Mouse (Mus musculus): ENCODE data around the gene Trappc4. TPM values are rescaled to one million over a fixed set of nuclear protein-coding genes. Genes with fewer than 3 reads are reported as not detected.
A peak's percentile ranks its signal among the peaks of the same experiment; 100 is the strongest.
"Not testable (repeated sequence)": the region's sequence is repeated elsewhere in the genome, so short reads cannot be mapped to it uniquely, and the experiment has no call there.

The Trappc4 gene
- polyA plus RNA-seq, 1 experiment from 2014 or later, result 112 TPM

- H3K27ac ChIP-seq (ENCODE audit: low read length), result peak overlapping the region; percentile 93; the same call in 1 of the 2 replicates
- no peaks in the 10 kb centered on the region for H3K9me3 ChIP-seq (replicated peaks; ENCODE audit: control insufficient read depth, low read length)
- H3K4me2 ChIP-seq (ENCODE audit: low read depth, low read length), result peak overlapping the region; percentile 72
- H3K36me3 ChIP-seq (ENCODE audit: control insufficient read depth, insufficient read depth, low read length), result peaks cover 12% of the 10 kb centered on the region
- peak overlapping the region; percentile 91 for H3K4me3 ChIP-seq (replicated peaks; ENCODE audit: low read length)
- H3K27me3 ChIP-seq (ENCODE audit: control insufficient read depth, insufficient read depth, low read length), result no peaks in the 10 kb centered on the region
- ATAC-seq (ENCODE audit: insufficient read depth, low FRiP score), result no peak
- peak overlapping the region; percentile 86 for H3K9ac ChIP-seq (ENCODE audit: low read length)
- WGBS, result 78% methylated on average over 5 of the region's 5 CpGs
- H3K4me1 ChIP-seq (ENCODE audit: control insufficient read depth, insufficient read depth, low read length), result peaks cover 12% of the 10 kb centered on the region
These were observed 29.2 kb downstream of the Trappc4 start for GRCm38 (mm10) chr9:44378153-44378730.

- H3K27ac ChIP-seq (ENCODE audit: low read length); ATAC-seq (ENCODE audit: insufficient read depth, low FRiP score); H3K9ac ChIP-seq (ENCODE audit: low read length); H3K9me3 ChIP-seq (replicated peaks; ENCODE audit: control insufficient read depth, low read length); H3K4me3 ChIP-seq (replicated peaks; ENCODE audit: low read length); H3K27me3 ChIP-seq (ENCODE audit: control insufficient read depth, insufficient read depth, low read length); H3K36me3 ChIP-seq (ENCODE audit: control insufficient read depth, insufficient read depth, low read length); H3K4me2 ChIP-seq (ENCODE audit: low read depth, low read length): not testable (repeated sequence)
- peaks cover 12% of the 10 kb centered on the region for H3K4me1 ChIP-seq (ENCODE audit: control insufficient read depth, insufficient read depth, low read length)
- WGBS, result 79% methylated on average over 2 of the region's 2 CpGs
These were observed 30.1 kb downstream of the Trappc4 start for GRCm38 (mm10) chr9:44377335-44377734.

GRCm38 (mm10) chr9:44376141-44376540 is 31.3 kb downstream of the Trappc4 start:
- WGBS, result 81% methylated on average over 6 of the region's 6 CpGs
- peaks cover 12% of the 10 kb centered on the region for H3K4me1 ChIP-seq (ENCODE audit: control insufficient read depth, insufficient read depth, low read length)

GRCm38 (mm10) chr9:44373386-44373785 is 34.0 kb downstream of the Trappc4 start:
- Histone ChIP-seq H3K4me2 (ENCODE audit: low read depth, low read length) (no peak overlapping the region), H3K4me1 (ENCODE audit: control insufficient read depth, insufficient read depth, low read length) (peaks cover 2% of the 10 kb centered on the region), H3K36me3 (ENCODE audit: control insufficient read depth, insufficient read depth, low read length) (no peaks in the 10 kb centered on the region), H3K27ac (ENCODE audit: low read length) (no peak overlapping the region), H3K9ac (ENCODE audit: low read length) (no peak overlapping the region), H3K9me3 (replicated peaks; ENCODE audit: control insufficient read depth, low read length) (0 out of 2 replicates have a peak, but pooled peaks cover 2% of the 10 kb centered on the region), H3K4me3 (replicated peaks; ENCODE audit: low read length) (no peak overlapping the region), H3K27me3 (ENCODE audit: control insufficient read depth, insufficient read depth, low read length) (no peaks in the 10 kb centered on the region)
- no peak for ATAC-seq (ENCODE audit: insufficient read depth, low FRiP score)

More at GRCm38 (mm10) chr9:44376141-44376540, 31.3 kb downstream of the Trappc4 start:
- no peaks in the 10 kb centered on the region for H3K27me3 ChIP-seq (ENCODE audit: control insufficient read depth, insufficient read depth, low read length)
- no peak overlapping the region for H3K4me3 ChIP-seq (replicated peaks; ENCODE audit: low read length)
- no peak overlapping the region for H3K9ac ChIP-seq (ENCODE audit: low read length)
- ATAC-seq (ENCODE audit: insufficient read depth, low FRiP score), result no peak
- H3K4me2 ChIP-seq (ENCODE audit: low read depth, low read length), result no peak overlapping the region
- no peaks in the 10 kb centered on the region for H3K36me3 ChIP-seq (ENCODE audit: control insufficient read depth, insufficient read depth, low read length)
- H3K9me3 ChIP-seq (replicated peaks; ENCODE audit: control insufficient read depth, low read length), result 0 out of 2 replicates have a peak, but pooled peaks cover 2% of the 10 kb centered on the region
- no peak overlapping the region for H3K27ac ChIP-seq (ENCODE audit: low read length)

- Histone ChIP-seq H3K4me3 (replicated peaks; ENCODE audit: low read length) (no peak overlapping the region), H3K27ac (ENCODE audit: low read length) (no peak overlapping the region), H3K4me2 (ENCODE audit: low read depth, low read length) (no peak overlapping the region), H3K9ac (ENCODE audit: low read length) (no peak overlapping the region), H3K36me3 (ENCODE audit: control insufficient read depth, insufficient read depth, low read length) (no peaks in the 10 kb centered on the region), H3K27me3 (ENCODE audit: control insufficient read depth, insufficient read depth, low read length) (no peaks in the 10 kb centered on the region), H3K9me3 (replicated peaks; ENCODE audit: control insufficient read depth, low read length) (no peaks in the 10 kb centered on the region), H3K4me1 (ENCODE audit: control insufficient read depth, insufficient read depth, low read length) (peaks cover 8% of the 10 kb centered on the region)
- ATAC-seq (ENCODE audit: insufficient read depth, low FRiP score), result no peak
- WGBS, result 62% methylated on average over 3 of the region's 3 CpGs
These were observed 42.9 kb downstream of the Trappc4 start for GRCm38 (mm10) chr9:44364480-44364879.

- peak overlapping the region; percentile 53 for H3K27ac ChIP-seq (ENCODE audit: low read length)
These were observed 45.5 kb downstream of the Trappc4 start for GRCm38 (mm10) chr9:44361931-44362330.

GRCm38 (mm10) chr9:44361190-44361917 is 46.0 kb downstream of the Trappc4 start, which contains the start of gene Vps11:
Gene Vps11, minus strand, starts transcription at chr9:44361670.
- Histone ChIP-seq H3K9me3 (replicated peaks; ENCODE audit: control insufficient read depth, low read length) (no peaks in the 10 kb centered on the region), H3K9ac (ENCODE audit: low read length) (peak within 1 kb of the TSS; percentile 80), H3K4me1 (ENCODE audit: control insufficient read depth, insufficient read depth, low read length) (peaks cover 8% of the 10 kb centered on the region), H3K27me3 (ENCODE audit: control insufficient read depth, insufficient read depth, low read length) (no peaks in the 10 kb centered on the region), H3K36me3 (ENCODE audit: control insufficient read depth, insufficient read depth, low read length) (peaks cover 22% of the 10 kb centered on the region), H3K27ac (ENCODE audit: low read length) (peak within 1 kb of the TSS; percentile 72), H3K4me2 (ENCODE audit: low read depth, low read length) (peak within 1 kb of the TSS; percentile 78), H3K4me3 (replicated peaks; ENCODE audit: low read length) (peak within 1 kb of the TSS; percentile 81)
- peak; percentile 94 for ATAC-seq (ENCODE audit: insufficient read depth, low FRiP score)
- under 1% methylated on average over 44 of the region's 44 CpGs for WGBS

More at GRCm38 (mm10) chr9:44361931-44362330, 45.5 kb downstream of the Trappc4 start:
- H3K9ac ChIP-seq (ENCODE audit: low read length), result peak overlapping the region; percentile 56
- H3K27me3 ChIP-seq (ENCODE audit: control insufficient read depth, insufficient read depth, low read length); H3K4me1 ChIP-seq (ENCODE audit: control insufficient read depth, insufficient read depth, low read length); H3K9me3 ChIP-seq (replicated peaks; ENCODE audit: control insufficient read depth, low read length): not testable (repeated sequence)
- WGBS, result 37% methylated on average over 4 of the region's 4 CpGs
- H3K4me3 ChIP-seq (replicated peaks; ENCODE audit: low read length), result peak overlapping the region; percentile 81
- peak; percentile 39; the same call in 1 of the 2 replicates for ATAC-seq (ENCODE audit: insufficient read depth, low FRiP score)
- peaks cover 16% of the 10 kb centered on the region for H3K36me3 ChIP-seq (ENCODE audit: control insufficient read depth, insufficient read depth, low read length)
- H3K4me2 ChIP-seq (ENCODE audit: low read depth, low read length), result peak overlapping the region; percentile 78

GRCm38 (mm10) chr9:44357207-44357606 is 50.2 kb downstream of the Trappc4 start:
- Histone ChIP-seq H3K4me1 (ENCODE audit: control insufficient read depth, insufficient read depth, low read length) (peaks cover 8% of the 10 kb centered on the region), H3K27me3 (ENCODE audit: control insufficient read depth, insufficient read depth, low read length) (no peaks in the 10 kb centered on the region), H3K36me3 (ENCODE audit: control insufficient read depth, insufficient read depth, low read length) (peaks cover 57% of the 10 kb centered on the region), H3K27ac (ENCODE audit: low read length) (no peak overlapping the region), H3K9ac (ENCODE audit: low read length) (no peak overlapping the region), H3K9me3 (replicated peaks; ENCODE audit: control insufficient read depth, low read length) (no peaks in the 10 kb centered on the region), H3K4me2 (ENCODE audit: low read depth, low read length) (no peak overlapping the region), H3K4me3 (replicated peaks; ENCODE audit: low read length) (no peak overlapping the region)
- 69% methylated on average over 4 of the region's 4 CpGs for WGBS
- no peak for ATAC-seq (ENCODE audit: insufficient read depth, low FRiP score)
